Mouse (Mus musculus): Measurements from ENCODE around the gene Cyp4f18.
"Not testable (repeated sequence)": the region's sequence is repeated elsewhere in the genome, so short reads cannot be mapped to it uniquely, and the experiment has no call there.

The Cyp4f18 gene

DNA sequence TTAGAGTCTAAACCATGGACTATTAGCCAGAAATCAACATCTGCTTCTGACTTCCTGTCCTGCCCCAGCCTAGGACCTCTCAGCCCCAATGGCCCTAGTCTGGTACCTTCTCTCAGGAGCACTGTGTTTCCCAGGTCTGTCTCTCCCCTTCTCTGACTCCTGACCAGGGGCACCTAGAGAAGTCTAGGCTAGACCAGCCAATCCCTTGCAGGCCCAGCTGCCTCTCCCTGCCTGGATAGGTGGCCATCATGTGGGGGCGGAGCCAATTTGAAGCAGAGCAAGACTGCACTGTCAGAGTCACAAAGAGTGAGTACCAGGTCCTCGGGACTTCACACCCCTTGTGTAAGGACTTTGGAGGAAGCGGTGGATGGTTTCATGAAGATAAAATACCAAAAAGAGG, at the start of gene Cyp4f18:
Gene Cyp4f18, minus strand, starts transcription at position 154 of the 400 bp plus-strand sequence.
- DNase-seq (ENCODE audit: low read depth, low spot score): no peak

DNA sequence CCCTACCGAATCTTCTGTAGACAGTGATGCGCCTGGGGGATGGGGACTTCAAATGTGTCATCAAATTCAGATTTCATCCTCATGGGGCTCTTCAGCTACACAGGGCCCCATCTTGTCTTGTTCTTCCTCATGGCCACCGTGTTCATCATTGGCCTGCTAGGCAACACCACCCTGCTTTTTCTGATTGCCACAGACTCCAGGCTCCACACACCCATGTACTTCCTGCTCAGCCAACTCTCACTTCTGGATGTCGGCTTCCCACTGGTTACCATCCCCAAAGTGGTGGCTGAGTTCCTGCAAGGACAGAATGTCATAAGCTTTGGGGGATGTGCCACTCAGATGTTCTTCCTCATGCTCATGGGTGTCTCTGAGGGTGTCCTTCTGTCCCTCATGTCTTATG, 48.2 kb upstream of the Cyp4f18 start:
- DNase-seq (ENCODE audit: low read depth, low spot score): not testable (repeated sequence)

DNA sequence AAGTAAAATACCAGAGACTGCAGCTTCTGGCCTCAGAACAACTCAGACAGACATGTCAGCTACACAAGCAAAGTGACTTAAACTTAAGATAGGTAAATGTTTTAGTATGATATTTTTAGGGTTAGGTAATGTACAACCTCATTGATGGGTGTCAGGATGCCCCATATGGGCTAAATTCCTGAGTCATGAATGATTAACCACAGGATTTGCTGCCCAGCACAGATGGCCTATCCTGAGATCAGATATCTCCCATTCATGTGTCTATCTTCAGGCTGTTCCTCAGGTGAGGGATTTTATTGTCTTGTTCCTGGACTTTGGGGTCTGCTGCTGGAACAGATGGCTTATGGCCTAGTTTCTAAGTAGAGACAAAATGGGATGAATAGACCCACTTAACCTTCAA, 45.2 kb upstream of the Cyp4f18 start:
- not testable (repeated sequence) for DNase-seq (ENCODE audit: low read depth, low spot score)

DNA sequence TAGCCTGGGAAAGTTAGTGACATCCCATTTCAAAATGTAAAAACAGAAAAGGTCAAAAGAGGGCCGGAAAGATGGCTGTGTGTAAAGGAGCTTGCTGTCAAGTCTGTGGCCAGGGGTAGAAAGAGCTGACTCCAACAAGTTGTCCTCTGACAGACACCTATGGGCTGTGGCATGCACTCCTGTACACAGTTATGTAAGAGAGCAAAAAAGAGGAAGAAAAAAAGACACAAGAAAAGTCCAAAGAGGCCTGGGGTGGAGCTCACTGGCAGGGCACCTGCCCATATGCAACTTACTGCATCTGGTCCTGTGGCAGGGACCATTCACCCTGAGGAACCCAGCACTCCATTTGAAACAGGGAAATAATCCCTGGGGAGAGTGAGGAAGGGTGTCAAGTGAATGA, 33.1 kb upstream of the Cyp4f18 start:
- no peak for DNase-seq (ENCODE audit: low read depth, low spot score)

DNA sequence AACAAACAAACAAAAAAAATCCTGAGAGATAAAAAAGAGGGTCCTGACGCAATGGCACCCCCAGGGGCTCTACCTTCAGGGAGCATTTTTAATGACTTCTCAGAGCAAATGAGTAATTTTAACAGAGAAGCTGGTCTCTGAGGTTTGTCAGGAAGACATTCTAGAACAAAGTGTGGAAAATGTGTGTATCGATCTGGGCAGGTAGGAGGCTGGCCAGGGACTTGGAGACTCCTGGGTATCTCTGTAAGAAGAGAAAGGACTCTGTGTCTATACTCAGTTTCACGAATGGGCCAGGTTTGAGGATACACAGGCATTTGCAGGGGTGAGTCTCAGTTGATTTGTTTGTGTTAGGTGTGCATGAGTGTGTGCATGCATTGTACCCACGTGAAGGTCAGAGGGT, 31.5 kb upstream of the Cyp4f18 start, which contains the start of gene Olfr372:
Gene Olfr372, plus strand, starts transcription at position 301 of the 400 bp plus-strand sequence.
- DNase-seq (ENCODE audit: low read depth, low spot score): not testable (repeated sequence)

DNA sequence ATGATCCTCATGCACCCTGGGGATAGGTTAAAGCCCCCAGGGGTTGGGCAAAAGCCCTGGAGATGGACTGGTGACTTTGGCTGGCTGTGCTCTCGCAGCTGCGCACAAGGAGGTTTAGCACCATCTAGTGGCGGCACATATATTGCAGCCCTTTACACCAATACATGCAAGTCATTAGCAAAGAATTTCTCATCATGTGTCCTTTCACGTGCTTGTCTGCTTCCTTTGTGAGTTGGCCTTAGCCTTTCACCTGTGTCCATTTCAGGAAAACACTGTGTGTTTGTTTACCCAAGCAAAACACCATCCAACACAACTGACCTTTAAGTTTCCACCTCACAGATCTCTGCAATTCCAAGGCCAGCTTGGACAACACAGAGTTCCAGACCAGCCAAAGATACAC, 23.5 kb upstream of the Cyp4f18 start:
- not testable (repeated sequence) for DNase-seq (ENCODE audit: low read depth, low spot score)

DNA sequence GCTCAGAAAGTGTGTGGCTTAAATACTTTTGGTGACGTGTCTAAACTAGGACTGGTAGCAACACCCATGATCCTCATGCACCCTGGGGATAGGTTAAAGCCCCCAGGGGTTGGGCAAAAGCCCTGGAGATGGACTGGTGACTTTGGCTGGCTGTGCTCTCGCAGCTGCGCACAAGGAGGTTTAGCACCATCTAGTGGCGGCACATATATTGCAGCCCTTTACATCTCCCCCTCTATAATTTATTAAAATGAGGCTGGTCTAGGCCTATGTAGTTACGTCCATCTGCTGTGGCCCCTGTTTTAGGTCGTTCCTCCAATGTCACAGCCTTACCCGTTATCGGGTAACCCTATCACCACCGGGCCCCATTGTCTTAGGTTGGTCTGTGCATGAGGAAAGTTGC, 15.5 kb upstream of the Cyp4f18 start:
- DNase-seq (ENCODE audit: low read depth, low spot score): not testable (repeated sequence)

DNA sequence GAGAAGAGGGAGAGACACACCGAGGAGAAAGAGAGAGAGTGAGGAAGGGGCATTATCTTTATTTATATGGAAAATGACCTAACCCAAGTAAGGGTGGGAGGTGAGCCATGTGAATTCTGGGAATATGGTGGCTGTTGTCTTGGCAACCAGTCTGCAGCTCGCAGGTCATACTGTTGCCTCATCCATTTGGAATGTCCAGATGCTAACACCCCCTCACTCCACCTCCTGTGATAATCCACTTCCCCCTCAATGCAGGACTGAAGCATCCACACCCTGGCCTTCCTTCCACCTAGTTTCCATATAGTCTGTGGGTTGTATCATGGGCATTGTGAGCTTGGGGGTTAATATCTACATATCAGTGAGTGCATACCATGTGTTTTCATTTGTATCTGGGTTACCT, 10.4 kb upstream of the Cyp4f18 start:
- DNase-seq (ENCODE audit: low read depth, low spot score): no peak

DNA sequence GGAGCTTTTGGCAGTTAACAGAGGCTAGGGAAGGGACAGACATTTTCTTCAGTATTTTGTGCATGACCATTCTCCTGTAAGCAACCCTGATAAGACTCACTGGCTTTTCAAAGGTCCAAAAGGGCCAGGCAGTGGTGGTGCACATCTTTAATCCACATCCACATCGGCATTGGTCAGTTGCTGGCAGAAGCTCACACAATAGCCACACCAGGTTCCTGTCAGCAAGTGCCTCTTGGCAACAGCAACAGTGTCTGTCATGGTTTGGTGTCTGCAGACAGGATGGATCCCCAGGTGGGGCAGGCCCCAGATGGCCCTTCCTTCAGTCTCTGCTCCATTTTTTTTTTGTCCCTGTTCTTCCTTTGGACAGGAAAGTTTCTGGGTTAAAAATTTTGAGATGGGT, 9.6 kb upstream of the Cyp4f18 start:
- not testable (repeated sequence) for DNase-seq (ENCODE audit: low read depth, low spot score)

DNA sequence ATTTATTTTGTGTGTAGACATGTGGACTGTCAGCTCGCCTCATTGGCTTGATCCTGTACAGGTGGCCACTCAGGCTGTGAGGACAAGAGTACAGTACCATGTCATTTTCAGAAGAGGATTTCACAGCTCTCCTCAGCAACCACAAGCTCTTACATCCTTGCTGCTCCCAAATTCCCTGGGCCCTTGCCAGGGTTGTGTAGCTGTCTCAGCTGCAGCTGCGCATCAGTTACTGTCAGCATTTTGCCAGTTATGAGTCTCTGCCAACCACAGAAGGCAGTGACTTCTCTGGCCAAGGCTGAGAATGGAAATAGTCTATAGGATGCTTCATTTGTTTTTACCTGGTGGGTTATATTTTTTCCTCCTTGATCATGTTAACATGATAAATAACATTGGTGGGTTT, 8.7 kb upstream of the Cyp4f18 start:
- DNase-seq (ENCODE audit: low read depth, low spot score): no peak

DNA sequence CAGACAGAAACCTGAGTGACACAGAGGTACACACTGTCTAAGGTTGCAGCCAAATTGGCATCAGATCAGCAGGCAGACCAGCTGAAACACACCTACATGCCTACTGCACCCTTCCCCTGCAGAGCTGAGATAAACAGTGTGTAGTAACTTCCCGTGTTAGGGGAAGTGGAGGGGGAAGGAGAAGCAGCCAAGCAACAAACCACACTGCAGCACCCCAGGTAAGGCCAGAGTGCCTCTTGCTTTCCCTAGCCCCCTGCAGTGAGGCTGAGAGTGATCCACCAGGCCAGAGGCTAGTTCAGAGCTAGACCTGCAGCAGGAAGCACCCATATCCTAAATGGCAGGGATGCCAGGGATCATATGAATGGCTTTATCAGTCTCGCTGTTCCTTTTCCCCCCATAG, 7.9 kb upstream of the Cyp4f18 start:
- DNase-seq (ENCODE audit: low read depth, low spot score): peak; percentile 29

DNA sequence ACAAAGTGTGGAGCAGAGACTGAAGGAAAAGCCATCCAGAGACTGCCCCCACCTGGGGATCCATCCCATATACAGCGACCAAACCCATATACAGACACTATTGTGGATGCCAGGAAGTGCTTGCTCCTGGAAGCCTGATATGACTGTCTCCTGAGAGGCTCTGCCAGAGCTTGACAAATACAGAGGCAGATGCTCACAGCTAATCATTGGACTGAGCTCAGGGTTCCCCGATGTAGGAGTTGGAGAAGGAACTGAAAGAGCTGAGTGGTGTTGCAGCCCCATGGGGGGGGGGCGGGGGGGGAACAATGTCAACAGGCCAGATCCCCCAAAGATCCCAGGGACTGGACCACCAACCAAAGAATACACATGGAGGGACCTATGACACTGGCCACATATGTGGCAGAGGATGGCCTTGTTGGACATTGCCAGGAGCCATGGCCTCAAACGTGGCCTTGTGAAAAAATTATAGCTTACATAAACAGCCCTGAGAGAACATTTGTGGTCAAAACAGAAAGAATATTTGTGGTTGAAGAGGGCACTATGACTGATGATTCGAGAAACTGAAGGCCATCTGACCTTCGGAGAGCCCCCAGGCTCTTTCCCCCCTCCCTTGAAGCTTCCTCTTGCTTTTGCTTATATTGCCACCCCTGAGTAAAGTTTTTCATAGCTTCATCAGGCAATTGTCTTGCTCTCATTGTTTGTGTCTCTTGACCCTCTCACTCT, 4.2 kb upstream of the Cyp4f18 start:
- not testable (repeated sequence) for DNase-seq (ENCODE audit: low read depth, low spot score)

DNA sequence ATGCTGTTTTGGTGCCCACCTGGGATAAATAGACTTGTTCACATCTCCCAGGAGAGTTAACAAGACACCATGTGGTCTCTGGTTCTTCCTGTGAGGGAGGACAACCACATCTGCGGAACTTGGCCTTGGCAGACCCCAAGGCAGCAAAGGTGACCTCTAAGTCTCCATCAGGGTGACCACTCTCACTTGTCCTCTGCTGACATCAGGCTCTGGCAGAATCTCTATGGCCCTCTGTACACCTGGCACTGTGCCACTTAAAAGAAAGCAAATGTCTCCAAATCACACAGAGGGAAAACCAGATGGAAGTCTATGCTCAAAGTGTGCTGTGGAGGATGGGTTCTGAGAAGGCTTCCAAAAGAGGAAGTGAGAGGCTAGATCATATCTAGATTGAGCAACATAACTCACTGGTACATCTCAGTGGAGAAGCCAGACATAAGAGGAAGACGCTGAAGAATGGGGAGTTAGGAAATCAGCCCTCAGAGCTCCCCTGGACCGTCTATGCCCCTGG, 1.2 kb downstream of the Cyp4f18 start:
- peak; percentile 70 for DNase-seq (ENCODE audit: low read depth, low spot score)

DNA sequence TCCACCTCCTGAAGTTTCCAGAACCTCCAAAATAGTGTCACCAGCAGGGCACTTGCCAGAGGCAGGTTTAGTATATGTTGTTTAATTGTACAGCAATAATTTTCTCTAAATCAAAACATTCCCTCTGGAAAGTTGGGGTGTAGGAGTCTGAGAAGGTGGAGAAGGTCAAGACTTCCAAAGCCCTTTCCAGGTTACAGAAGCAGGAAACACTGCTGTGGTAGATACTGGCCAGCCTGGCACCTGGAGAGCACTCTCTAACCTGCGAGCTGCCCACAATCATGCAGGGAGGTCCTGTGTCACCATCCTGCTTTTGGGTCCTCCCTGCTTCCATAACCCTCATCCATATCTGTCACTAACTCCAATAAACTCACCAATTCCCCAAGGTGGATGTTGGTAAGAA, 2.7 kb downstream of the Cyp4f18 start:
- DNase-seq (ENCODE audit: low read depth, low spot score): no peak

DNA sequence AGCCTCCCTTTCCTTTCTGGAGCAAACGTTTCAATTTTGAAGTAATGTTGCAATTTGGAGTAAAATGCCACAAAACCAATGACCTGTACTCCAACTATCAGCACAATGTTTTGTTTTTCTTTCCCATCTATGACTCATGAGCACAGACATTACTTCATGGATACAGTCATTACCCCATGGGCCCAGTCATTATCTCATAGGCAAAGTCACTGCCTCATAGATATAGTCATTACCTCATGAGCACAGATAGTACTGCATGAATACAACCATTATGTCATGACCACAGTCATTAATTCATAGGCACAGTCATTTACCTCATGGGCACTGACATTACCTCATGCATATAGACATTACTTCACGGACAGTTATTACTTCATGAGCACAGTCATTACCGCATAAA, 3.5 kb downstream of the Cyp4f18 start:
- DNase-seq (ENCODE audit: low read depth, low spot score): no peak

DNA sequence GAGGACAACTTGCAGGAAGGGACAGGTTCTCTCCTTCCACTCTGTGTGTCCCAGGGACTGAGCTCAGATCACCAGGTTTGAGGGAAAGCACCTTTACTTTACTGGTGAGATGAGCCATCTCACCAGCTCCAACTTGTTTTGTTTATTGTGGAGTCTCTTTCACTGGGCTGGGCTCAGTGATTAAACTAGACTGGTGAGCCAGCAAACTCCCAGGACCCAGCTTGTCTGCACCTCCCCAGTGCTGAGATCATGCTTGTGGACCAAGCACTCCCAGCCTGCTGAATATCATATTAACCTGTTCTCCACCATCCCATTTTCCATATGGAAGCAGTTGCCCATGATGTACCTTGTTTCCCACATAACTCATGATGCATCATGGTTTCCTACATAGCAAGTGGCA, 6.5 kb downstream of the Cyp4f18 start:
- DNase-seq (ENCODE audit: low read depth, low spot score): no peak

DNA sequence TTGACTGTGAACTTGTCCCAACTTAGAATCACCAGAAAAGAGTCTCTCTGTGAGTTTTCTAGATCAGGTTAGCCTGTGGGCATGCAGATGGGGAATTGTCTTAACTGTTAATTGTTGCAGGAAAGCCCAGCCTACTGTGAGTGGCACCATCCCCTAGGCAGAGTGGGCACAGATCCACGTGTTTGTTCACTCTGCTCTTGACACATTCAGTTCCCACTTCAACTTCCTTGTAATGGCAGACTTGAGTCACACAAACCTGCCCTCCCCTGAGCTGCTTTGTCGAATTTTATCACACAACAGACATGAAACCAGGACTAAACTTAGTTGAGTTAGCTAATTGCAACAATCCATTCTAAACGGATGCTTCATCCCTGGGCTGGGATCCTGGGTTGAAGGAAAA, 9.2 kb downstream of the Cyp4f18 start:
- DNase-seq (ENCODE audit: low read depth, low spot score): no peak

DNA sequence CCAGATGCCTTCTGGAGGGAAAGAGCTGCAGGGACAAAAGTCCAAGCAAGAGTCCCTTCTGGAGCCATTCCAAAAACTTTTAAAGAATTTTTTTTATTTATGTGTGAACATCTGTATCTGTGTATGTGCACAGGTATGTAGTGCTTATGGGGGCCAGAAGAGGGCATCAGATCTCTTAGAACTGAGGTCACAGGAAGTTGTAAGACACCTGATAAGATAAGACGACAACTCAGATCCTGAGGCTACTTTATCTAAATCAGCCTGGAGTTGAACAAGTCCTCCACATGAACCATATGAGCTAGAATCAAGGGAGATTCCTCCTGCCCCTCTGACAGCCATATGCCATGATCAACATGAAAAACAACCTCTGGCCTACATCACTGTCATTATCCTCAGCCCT, 10.0 kb downstream of the Cyp4f18 start:
- no peak for DNase-seq (ENCODE audit: low read depth, low spot score)

DNA sequence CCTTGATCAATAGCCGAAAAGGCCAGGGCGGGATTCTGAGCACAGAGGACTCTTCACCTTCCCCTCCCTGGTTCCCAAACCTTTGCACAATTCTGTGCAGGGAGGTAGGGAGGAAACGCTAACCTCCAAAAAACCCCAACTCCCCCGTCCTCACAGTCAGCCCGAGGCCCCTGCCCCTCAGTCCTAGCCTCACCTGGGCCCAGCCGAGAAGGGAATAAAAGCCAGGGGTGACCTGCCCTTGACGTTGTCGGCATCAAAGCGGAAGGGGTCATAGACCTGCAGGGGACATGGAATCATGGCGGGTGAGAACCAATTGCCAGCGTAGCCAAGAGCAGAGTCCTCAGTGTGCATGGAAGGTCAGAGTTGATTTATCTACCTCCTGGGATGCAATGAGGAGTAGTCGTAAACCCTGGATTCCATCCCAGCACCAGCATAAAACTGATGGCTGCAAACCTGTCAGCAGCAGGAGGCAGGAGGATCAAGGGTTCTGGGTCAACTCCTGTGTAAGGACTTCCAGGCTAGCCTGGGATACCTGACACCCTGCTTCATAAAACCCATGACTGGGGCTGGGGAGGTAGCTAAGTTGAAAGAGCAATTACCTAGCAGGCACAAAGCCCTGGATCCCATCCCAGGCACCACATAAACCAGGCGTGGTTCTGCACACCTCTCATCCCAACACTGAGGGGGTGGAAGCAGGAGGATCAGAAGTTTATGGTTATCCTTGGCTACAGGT, 20.4 kb downstream of the Cyp4f18 start:
- no peak for DNase-seq (ENCODE audit: low read depth, low spot score)

DNA sequence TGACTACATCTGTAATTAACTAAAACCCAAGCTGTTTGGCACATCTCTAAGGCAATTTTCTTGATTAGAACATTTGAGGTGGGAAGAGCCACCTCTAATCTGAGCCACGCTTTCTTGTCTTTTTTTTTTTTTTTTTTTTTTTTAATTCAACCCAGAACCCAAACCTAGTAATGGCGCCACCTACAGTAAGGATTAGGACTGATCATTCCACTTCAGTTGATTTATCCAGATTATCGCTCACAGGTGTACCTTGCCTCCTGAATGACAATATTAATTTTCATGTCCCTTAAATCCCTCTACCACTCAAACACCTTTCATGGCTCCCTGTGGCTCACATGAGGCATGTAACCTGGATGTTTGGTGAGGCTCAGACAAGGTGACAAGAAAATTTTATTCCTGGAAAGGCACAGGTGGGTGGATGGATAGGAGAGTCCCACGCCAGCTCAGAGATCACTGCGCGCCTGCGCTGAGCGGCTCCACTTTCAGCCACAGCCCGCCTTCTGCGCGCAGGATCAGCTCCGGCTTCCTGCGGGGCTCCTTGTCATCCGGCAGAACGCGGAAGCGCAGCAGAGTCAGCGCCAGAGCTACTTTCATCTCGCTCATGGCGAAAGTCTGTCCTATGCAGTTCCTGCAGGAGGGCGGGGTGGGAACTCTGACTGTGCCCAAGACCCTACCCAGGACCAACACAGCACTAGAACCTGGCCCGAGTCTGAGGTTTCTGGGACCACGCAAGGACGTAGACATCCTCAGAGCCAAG, 21.1 kb downstream of the Cyp4f18 start:
- DNase-seq (ENCODE audit: low read depth, low spot score): no peak

DNA sequence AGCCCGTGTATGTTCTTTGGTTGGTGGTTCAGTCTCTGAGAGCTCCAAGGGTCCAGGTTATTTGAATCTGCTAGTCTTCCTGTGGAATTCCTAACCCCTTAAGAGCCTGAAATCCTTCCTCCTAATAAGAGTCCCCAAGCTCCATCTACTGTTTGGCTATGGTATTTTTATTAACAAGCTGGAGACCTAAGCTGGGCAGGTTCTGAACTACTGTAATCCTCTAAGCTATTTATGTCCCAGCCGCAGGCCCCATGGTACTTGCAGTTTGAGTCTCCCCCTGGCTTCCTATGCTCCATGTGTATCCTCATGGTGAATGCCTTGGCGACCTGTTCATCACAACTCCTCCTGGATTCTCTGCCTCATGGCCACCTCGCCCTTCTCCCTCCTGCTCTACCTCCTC, 24.8 kb downstream of the Cyp4f18 start:
- DNase-seq (ENCODE audit: low read depth, low spot score): no peak

DNA sequence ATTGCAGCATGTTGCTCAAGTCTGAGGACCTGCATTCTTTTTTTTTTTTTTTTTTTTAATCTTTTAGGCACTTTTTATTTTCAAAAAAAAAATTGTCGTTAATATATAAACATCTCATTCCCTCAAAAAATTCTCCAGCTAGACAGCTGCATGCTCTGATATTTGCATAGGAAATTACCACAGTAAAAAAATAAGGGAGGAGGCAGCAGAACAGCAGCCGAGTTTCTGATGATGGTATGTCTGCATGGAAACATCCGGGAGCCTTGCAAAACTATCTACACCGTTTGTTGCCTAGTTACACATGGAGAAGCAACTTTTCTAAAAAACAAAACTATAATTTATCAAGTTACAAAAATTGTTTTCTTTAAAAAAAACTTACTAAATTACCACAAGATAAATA, 28.0 kb downstream of the Cyp4f18 start:
- DNase-seq (ENCODE audit: low read depth, low spot score): peak; percentile 43
